Mouse (Mus musculus) heart, postnatal 0 days (tissue): ENCODE measurements around the gene Mcoln1.

Experiments used
- CTCF ChIP-seq: IDR thresholded peaks from 2 replicates; pipeline ENCODE4 v1.5.1; 2016; ENCODE audit warnings: antibody characterized with exemption, control low read depth, low read depth
- EP300 ChIP-seq: IDR thresholded peaks from 2 replicates; pipeline ENCODE4 v1.6.1; 2016; ENCODE audit warnings: antibody characterized with exemption, low read depth

DNA sequence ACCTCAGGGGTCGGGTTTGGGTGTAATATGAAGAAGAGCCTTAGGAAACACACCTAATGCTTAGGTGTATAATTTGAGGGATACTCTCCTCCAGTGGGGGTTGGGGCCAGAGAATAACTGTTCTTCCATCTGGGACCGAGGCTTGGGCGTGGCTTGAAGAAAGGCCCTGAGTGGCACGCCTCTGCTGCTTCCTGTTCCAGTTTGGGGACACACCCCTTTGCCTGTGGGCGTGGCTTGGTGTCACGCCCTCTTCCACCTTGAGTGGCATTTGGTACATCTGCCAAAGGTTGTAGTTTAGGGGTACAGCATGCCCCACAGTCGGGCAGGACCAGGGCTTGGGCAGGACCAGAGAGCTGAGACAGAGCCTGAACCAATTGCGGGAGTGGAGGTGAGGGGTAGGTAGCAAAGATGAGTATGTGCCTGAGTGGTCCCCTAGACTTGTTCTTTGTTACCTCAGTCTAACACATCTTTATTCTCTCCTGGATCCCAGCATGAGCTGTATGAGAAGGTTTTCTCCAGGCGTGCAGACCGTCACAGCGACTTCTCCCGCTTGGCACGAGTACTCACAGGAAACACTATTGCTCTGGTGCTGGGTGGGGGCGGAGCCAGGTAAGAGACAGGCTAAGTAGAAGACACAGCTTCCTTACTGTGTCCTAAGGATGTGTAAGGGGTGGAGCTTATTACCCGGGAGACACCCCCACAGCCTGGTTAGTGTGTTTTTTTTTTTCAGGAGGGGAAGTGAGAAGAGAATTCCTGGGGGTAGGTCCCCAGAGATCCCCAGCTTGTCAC, 36.0 kb downstream of the Mcoln1 start:
- TF ChIP-seq CTCF (no peak), EP300 (no peak)
